Mouse (Mus musculus) layer of hippocampus, adult 2 months (tissue): ENCODE measurements around the gene Gm11060. TPM values are rescaled to one million over a fixed set of nuclear protein-coding genes. Genes with fewer than 3 reads are reported as not detected.

Experiments used
- DNase-seq, 2 experiments: peaks; one replicate each; pipeline ENCODE4 v3.0.0; 2022; ENCODE audit warnings: low spot score in 2 of 2
- H3K27ac ChIP-seq: fragments of 200-600 bp; 2 replicates; pipeline ENCODE4 v1.8.1; 2022
- H3K4me3 ChIP-seq: fragments of 200-600 bp; 2 replicates; pipeline ENCODE4 v1.8.1; 2022; ENCODE audit warnings: mild to moderate bottlenecking
- CTCF ChIP-seq: fragments of 200-600 bp; conservative IDR thresholded peaks from 2 replicates; pipeline ENCODE4 v1.8.1; 2022; ENCODE audit warnings: antibody characterized with exemption, mild to moderate bottlenecking, moderate library complexity
- long read RNA-seq, 2 experiments: library from polyadenylated mRNA; stranded (forward); transcript quantifications; one replicate each; pipeline ENCODE4 v2.0.0; 2021; ENCODE audit warnings: borderline mapping rate in 2 of 2
- total RNA-seq, 2 experiments: library from RNA; stranded (reverse); gene quantifications; 2 replicates each; pipeline ENCODE4 v1.2.3; 2021

The Gm11060 gene
- not detected for total RNA-seq
- long read RNA-seq, experiment 1: 0 reads
- long read RNA-seq, experiment 2: 0 reads

DNA sequence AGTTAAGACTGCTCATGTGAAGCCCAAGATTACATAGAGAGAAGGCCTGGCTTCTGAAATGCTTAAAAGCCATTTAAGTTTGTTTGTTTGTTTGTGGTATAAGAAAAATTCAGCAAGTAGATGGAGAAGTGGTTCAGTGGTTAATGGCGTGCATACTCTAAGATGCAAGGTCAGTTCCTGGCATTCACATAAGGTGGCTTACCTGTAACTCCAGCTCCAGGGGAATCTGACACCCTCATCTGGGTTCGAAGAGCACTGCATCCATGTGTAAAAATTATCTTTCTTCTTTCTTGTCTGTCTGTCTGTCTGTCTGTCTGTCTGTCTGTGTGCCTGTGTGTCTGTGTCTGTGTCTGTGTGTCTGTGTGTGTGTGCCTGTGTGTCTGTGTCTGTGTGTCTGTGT is at the start of gene Gm11060:
TSS of gene Gm11060 (plus strand) at position 301 of the 400 bp plus-strand sequence.
- H3K27ac ChIP-seq: no peak within 1 kb of the TSS
- no peak within 1 kb of the TSS for H3K4me3 ChIP-seq
- TF ChIP-seq CTCF: no peak
- no peak for DNase-seq

DNA sequence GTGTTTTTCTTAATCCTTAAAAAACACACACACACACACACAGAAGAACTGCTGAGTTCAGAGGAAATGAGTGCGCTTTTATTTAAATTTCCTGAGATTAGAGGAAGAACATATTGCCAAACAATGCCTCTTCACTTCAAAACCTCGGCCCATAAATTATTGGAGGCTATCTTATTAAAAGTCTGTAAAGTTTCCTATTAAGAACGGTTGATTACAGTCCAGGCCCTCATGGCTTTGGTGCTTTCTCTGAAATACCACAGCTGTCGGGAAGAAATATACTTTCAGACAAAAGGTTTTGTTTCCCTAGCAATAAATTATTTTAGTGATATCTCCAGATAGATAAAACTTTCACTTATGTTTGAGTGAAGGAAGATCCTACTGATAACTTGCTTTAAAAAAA is 48.7 kb upstream of the Gm11060 start:
- no peak for DNase-seq

DNA sequence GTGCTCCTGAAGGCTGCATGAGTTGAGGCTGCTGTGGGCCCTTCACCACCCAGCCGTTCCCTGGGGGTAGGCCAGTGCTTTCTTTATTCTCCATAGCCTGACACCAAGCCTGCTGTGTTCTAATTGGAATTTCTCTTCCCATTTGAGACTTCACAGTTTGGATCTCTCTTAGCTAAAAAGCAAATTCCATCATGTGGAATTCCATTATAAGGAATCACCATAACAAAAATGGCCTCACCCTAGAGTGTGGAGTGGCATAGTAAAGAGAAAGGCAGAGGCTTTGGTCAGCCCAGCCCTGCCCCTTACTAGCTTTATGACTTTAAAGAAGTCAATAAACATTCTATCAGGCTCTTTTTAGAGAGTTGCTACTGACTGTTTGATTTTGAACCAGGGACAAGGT is 43.5 kb upstream of the Gm11060 start:
- no peak for TF ChIP-seq CTCF
- no peak for DNase-seq
- Histone ChIP-seq H3K4me3 (no peak overlapping the region), H3K27ac (no peak overlapping the region)

More for the DNA sequence above, 48.7 kb upstream of the Gm11060 start:
- Histone ChIP-seq H3K27ac (no peak overlapping the region), H3K4me3 (no peak overlapping the region)
- TF ChIP-seq CTCF: no peak

DNA sequence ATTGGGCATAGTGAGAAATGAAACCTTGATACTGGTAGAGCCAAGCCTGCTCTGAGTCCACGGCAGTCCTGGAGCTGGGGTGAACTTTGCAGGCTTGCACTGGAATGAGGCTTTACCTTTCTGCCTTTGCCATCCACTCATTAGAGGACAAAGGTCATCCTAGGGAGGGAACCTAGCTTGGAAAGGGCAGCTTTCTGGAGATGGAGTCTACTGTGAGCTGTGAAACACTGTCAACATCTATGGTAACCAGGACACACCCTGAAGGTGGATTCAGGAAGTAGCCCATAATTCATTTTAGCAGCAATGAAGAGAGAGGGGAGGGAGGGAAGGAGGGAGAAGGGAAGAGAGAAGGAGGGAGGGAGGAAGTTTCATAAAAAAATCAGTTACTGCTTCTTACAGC is 36.3 kb upstream of the Gm11060 start:
- no peak for TF ChIP-seq CTCF
- DNase-seq: no peak
- Histone ChIP-seq H3K4me3 (no peak overlapping the region), H3K27ac (no peak overlapping the region)

DNA sequence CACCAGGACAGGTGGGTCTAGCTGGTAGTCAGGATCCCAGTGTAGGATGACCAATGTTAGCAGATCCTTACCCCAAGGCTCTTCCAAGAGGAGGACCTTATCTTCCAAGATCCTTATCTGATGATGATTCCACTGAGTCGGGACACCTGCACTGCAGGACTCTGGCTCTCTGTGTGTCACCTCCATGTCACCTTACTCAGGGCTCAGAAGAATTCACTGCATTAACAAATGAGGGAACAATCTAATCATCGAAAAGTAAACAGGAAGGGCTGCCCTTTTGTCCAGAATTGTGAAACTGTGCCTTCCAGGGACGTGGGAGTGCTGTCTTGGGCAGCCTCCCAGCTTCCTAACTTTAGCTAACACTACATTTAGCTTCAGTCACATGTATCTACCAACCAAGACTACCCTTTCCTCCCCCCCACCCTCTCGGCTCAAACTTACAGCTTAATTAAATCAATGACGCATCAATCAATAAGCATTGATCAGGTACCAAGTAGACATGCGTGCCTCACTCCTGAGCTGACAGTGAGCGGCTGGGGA is 33.2 kb upstream of the Gm11060 start:
- TF ChIP-seq CTCF: no peak
- no peak for DNase-seq
- H3K4me3 ChIP-seq: no peak overlapping the region
- no peak overlapping the region for H3K27ac ChIP-seq

DNA sequence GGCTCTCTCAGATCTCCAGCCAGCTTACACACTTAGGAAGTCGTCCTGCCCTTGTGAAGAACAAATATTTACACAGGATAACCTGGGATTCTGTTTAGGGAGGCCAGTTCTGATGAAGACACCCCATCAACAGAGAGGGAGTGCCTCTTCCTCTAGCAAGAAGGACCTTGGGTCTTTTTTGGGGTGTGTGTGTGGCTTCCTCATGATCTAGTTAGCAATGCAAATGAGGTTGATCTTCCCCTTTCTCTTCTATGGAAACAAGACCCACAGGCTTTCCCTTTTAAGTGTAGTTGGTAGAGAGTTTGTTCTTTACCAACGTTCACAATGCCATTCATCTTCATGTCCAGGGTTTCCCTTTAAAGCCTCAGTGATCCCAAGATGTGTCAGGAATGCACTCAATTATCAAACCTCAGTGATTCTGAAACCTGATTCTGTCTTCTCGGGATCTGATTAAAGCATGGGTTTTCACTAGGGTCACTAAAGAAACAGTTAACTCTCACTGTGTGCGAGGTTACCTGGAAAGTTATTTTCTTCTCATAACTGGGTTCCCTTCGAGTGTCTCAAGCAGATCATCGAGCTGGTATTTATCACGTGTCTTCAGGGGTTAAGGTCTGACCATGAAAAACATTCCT is 29.0 kb upstream of the Gm11060 start:
- DNase-seq: no peak
- no peak overlapping the region for H3K27ac ChIP-seq
- no peak overlapping the region for H3K4me3 ChIP-seq
- TF ChIP-seq CTCF: no peak

DNA sequence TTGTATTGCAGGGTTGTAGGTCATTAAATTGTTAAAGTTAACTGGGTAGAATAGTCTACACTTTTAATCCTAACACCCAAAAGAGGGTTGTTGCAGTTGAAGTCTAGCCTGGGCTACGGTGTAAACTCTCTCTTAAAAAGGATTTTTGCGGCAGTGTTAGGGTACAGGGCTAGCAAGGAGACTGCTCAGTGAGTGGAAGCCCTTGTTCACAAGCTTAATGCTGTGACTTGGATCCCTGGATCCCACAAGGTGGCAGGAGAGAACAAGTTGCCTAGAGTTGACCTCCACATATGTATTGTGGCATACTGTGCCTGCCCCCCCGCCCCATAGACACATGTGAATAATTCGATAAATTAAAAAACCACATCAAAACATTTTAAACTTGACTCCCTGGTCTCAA is 19.3 kb upstream of the Gm11060 start:
- TF ChIP-seq CTCF: peak; percentile 36
- H3K4me3 ChIP-seq: no peak overlapping the region
- DNase-seq: no peak
- no peak overlapping the region for H3K27ac ChIP-seq

DNA sequence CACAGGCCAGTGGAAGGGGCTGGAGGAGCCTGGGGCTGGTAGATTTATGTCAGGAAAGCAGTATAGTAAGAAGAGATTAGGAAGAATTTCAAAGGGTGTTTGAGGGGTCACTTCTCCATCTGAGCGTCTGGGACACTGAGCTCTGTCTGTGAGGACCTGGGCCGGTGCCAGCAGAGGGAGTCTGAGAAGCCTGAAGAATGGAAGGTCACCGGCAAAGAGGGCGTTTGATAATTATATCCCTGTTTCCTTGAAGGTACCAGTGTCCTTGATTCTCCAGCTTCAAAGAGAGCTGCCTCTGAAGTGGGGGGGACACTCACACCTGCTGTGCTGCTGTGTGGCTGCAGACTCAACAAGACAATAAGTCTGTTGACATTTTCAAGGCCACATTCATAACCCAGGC is 17.6 kb upstream of the Gm11060 start:
- H3K4me3 ChIP-seq: no peak overlapping the region
- no peak overlapping the region for H3K27ac ChIP-seq
- no peak for TF ChIP-seq CTCF
- DNase-seq: no peak

DNA sequence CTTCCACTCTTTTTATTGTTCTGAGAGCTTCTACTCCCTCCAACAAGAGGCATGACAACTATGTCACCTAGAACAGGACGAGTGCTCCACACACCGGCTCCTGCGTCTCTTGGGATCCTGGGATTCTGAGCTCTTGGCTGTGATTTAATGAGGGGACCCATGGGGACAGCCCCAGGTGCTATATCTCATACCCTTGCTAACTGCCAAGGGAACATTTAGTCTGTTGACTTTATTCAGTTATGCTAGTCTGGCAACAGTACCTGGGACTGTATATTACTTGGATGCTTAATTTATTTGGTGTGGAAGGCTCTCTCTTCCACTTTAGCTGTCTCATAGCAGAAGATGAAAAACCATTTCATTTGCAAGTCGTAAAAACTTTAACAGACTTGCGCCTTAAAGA is 16.0 kb upstream of the Gm11060 start:
- no peak for TF ChIP-seq CTCF
- H3K4me3 ChIP-seq: no peak overlapping the region
- DNase-seq: no peak
- H3K27ac ChIP-seq: no peak overlapping the region

DNA sequence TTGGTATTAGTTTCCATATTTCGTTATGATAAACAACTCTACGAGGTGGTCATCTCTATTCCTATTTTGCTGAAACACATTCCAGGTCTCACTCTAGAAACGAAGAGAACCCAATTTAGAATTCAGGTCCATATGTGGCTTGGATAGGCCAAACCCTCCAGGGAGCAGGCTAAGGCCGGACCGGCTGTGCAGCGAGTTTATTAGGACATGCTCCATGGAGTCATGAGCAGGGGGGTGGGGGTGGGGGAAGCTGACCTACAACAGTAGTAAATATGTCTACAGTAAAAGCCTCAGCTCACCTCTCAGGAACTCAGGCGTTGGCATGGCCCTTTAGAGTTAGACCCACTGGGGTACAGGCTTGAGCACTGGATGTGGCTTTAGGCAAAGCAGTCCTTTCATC is 14.7 kb upstream of the Gm11060 start:
- Histone ChIP-seq H3K27ac (no peak overlapping the region), H3K4me3 (no peak overlapping the region)
- no peak for TF ChIP-seq CTCF
- DNase-seq: no peak

DNA sequence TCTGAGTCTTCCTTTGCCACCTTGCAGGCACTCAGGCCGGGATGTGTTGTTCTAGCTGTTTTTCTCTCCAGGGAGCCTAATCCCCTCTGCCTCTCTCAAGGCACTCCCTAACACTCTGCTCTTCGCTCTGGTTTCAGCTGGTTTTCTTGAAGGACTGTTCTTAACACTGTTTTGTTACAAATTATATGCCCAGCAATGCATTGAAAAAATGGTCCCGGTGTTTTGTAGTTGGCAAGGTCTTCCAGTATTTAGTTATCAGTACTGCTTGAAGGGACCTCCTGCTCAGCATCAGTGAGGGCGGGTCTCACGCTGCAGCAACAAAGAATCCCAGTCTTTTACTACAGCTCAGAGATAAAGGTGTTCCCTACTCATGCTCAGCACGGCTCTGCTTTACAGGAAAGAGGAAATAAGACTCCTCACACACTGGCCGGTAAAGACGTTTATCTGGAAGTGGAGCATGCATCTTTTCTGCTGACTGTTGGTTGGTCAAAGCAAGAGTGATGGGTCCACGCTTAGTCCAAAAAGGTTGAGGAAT is 9.5 kb upstream of the Gm11060 start:
- no peak overlapping the region for H3K4me3 ChIP-seq
- H3K27ac ChIP-seq: no peak overlapping the region
- no peak for TF ChIP-seq CTCF
- no peak for DNase-seq

DNA sequence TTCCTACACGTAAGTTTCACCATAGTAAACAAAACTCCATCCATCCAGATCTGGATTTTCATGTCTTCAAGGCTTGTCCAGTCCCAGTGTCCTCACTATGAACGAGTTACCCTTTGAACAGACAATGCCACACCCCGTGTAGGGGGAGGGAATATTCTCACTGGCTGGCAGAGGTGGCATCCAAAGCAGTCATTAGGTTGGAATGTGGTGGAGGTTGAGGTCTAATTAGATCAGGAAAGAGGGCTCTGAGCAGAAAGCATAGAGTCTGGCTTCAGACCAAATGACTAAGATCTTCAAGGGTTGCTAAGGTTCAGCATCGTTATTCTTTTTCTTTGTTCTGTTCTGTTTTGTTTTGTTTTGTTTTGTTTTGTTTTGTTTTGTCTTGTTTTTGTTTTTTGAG is 7.8 kb upstream of the Gm11060 start:
- Histone ChIP-seq H3K4me3 (no peak overlapping the region), H3K27ac (no peak overlapping the region)
- TF ChIP-seq CTCF: no peak
- DNase-seq: no peak

DNA sequence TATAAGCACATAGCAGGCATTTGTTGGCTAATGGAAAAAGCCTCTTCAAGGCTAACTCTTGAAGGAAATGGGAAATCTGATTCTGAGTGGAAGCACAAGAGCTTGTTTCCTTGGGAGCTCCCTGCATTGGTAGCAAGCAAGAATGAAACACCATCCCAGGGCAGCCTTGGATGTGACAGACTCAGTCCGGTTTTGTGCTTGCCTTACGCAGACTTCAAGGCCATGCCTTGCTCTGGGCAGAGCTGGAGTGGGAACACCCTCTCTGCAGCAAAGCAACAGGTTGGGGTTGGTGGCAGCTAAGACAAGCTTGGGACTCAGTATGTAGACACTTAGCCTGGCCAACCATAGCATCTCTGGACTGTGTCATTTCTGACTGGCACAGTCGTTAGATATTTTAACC is 5.7 kb upstream of the Gm11060 start:
- H3K27ac ChIP-seq: no peak overlapping the region
- no peak overlapping the region for H3K4me3 ChIP-seq
- no peak for DNase-seq
- no peak for TF ChIP-seq CTCF

DNA sequence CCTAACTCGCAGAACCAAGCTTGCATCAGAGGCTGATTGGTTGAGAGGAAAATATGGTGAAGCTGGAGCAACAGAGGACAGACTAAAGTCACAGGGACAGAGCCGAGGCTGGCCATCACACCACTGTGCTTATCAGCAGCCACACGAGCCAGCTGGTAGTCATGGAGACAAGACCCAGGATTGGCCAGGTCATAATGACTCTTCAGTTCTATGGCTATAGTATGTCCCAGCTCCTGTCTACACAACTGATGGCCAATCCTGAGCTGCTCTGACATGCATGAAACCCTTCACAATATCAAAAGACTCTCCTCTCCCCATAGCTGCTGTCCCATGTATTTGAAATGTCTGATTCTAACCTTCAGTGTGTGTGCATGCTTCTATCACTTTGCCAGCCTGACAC is 3.8 kb upstream of the Gm11060 start:
- TF ChIP-seq CTCF: no peak
- DNase-seq: no peak
- H3K27ac ChIP-seq: no peak overlapping the region
- H3K4me3 ChIP-seq: no peak overlapping the region

DNA sequence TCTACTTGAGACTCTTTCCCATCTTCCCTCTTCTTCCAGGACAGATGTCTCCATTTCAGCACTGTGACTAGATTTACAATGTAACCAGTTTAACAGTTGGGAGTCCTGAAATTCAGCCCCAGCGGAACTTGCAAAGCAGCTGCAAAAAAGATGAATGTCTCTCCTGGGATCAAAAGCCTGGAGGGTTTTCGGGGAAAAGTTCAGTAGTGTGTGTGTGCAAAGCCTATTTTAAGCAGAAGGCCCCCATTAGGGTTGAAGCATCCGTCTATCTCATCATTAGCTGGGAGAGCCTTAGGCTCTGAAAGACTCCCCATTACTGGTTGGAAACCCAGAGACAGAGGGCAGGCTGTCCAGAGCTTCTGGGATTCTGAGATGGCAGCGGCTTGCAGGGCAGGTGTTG is 2.7 kb upstream of the Gm11060 start:
- Histone ChIP-seq H3K27ac (no peak overlapping the region), H3K4me3 (no peak overlapping the region)
- no peak for DNase-seq
- TF ChIP-seq CTCF: no peak
